Mouse (Mus musculus) spleen, postnatal 4 days (tissue): ENCODE measurements around the gene Cep57l1.
"Not testable (repeated sequence)": the region's sequence is repeated elsewhere in the genome, so short reads cannot be mapped to it uniquely, and the experiment has no call there.

Experiments used
- DNase-seq, 2 experiments: peaks; one replicate each; pipeline ENCODE4 v3.0.0; 2022; ENCODE audit warnings: low spot score in 2 of 2

The Cep57l1 gene

GRCm38 (mm10) chr10:41809771-41810563 is at the start of gene Cep57l1, which contains the start of gene Sesn1:
Cep57l1 (minus strand) TSS chr10:41809871.
Sesn1 (plus strand) TSS chr10:41809935.
- DNase-seq, result peak; percentile 89 to 96

- DNase-seq, result no peak
These were observed 39.0 kb upstream of the Cep57l1 start for GRCm38 (mm10) chr10:41848721-41849120.

GRCm38 (mm10) chr10:41847737-41848136 is 38.1 kb upstream of the Cep57l1 start:
- no peak for DNase-seq

GRCm38 (mm10) chr10:41838911-41839310 is 29.2 kb upstream of the Cep57l1 start:
- no peak for DNase-seq

- DNase-seq, result no peak
These were observed 24.5 kb upstream of the Cep57l1 start for GRCm38 (mm10) chr10:41834131-41834530.

GRCm38 (mm10) chr10:41832191-41832590 is 22.5 kb upstream of the Cep57l1 start:
- DNase-seq, result no peak

GRCm38 (mm10) chr10:41830851-41831522 is 21.3 kb upstream of the Cep57l1 start:
- DNase-seq, result peak; percentile 64 to 78

- no peak for DNase-seq
These were observed 20.8 kb upstream of the Cep57l1 start for GRCm38 (mm10) chr10:41830445-41830844.

- DNase-seq, result no peak
These were observed 20.3 kb upstream of the Cep57l1 start for GRCm38 (mm10) chr10:41829980-41830379.

- DNase-seq, result no peak
These were observed 19.5 kb upstream of the Cep57l1 start for GRCm38 (mm10) chr10:41829191-41829590.

GRCm38 (mm10) chr10:41827784-41828183 is 18.1 kb upstream of the Cep57l1 start:
- no peak for DNase-seq

GRCm38 (mm10) chr10:41826526-41827116 is 16.9 kb upstream of the Cep57l1 start:
- DNase-seq, result no peak

GRCm38 (mm10) chr10:41825996-41826395 is 16.3 kb upstream of the Cep57l1 start:
- no peak for DNase-seq

- no peak for DNase-seq
These were observed 15.4 kb upstream of the Cep57l1 start for GRCm38 (mm10) chr10:41825041-41825440.

GRCm38 (mm10) chr10:41823916-41824315 is 14.2 kb upstream of the Cep57l1 start:
- DNase-seq, result no peak

GRCm38 (mm10) chr10:41823282-41823675 is 13.6 kb upstream of the Cep57l1 start:
- not testable (repeated sequence) for DNase-seq

- DNase-seq, result no peak
These were observed 13.1 kb upstream of the Cep57l1 start for GRCm38 (mm10) chr10:41822573-41823281.

- DNase-seq, result no peak
These were observed 11.5 kb upstream of the Cep57l1 start for GRCm38 (mm10) chr10:41821171-41821570.

GRCm38 (mm10) chr10:41820401-41820800 is 10.7 kb upstream of the Cep57l1 start:
- DNase-seq, result no peak

GRCm38 (mm10) chr10:41819307-41819706 is 9.6 kb upstream of the Cep57l1 start:
- no peak for DNase-seq

- not testable (repeated sequence) for DNase-seq
These were observed 9.0 kb upstream of the Cep57l1 start for GRCm38 (mm10) chr10:41818733-41819070.
